Mouse (Mus musculus) macrophage (primary cell): ENCODE measurements around the gene Sec16a. TPM values are rescaled to one million over a fixed set of nuclear protein-coding genes. Genes with fewer than 3 reads are reported as not detected.

Source experiments
- H3K27ac ChIP-seq: fragments of 350-480 bp; formaldehyde crosslinking; 2 replicates; pipeline ENCODE4 v1.9.0; 2021
- H3K36me3 ChIP-seq: fragments of 350-480 bp; formaldehyde crosslinking; 2 replicates; pipeline ENCODE4 v1.9.0; 2021; ENCODE audit errors: inconsistent target
- H3K4me3 ChIP-seq: fragments of 350-480 bp; formaldehyde crosslinking; 2 replicates; pipeline ENCODE4 v1.9.0; 2021; ENCODE audit errors: inconsistent target
- H3K79me2 ChIP-seq: fragments of 350-480 bp; formaldehyde crosslinking; 2 replicates; pipeline ENCODE4 v1.9.0; 2021; ENCODE audit errors: inconsistent target
- WGBS: methylation state at CpG from one replicate; pipeline ENCODE4 v1.1.7; 2026; ENCODE audit warnings: inconsistent platforms; ENCODE audit not compliant: missing documents; 5-methylcytosine and 5-hydroxymethylcytosine counted together
- polyA plus RNA-seq: library from polyadenylated mRNA; stranded (reverse); fragments of 250-400 nt; gene quantifications from 3 replicates; pipeline ENCODE4 v1.2.4, GENCODE M21; 2018; ENCODE audit warnings: inconsistent platforms

The Sec16a gene
- polyA plus RNA-seq, 1 experiment from 2014 or later, result 46.9 TPM

- Histone ChIP-seq H3K4me3 (no peak overlapping the region), H3K36me3 (peaks cover 48% of the 10 kb centered on the region), H3K27ac (no peak overlapping the region), H3K79me2 (peaks cover 8% of the 10 kb centered on the region; the same call in 1 of the 2 replicates)
- WGBS, result 90% methylated on average over 10 of the region's 10 CpGs
Observed at GRCm38 (mm10) chr2:26364738-26365465, 80.1 kb downstream of the Sec16a start.

GRCm38 (mm10) chr2:26363481-26363880, 81.5 kb downstream of the Sec16a start:
- Histone ChIP-seq H3K36me3 (peaks cover 34% of the 10 kb centered on the region), H3K79me2 (peaks cover 22% of the 10 kb centered on the region), H3K27ac (no peak overlapping the region), H3K4me3 (no peak overlapping the region)
- 95% methylated on average over 5 of the region's 5 CpGs for WGBS

DNA sequence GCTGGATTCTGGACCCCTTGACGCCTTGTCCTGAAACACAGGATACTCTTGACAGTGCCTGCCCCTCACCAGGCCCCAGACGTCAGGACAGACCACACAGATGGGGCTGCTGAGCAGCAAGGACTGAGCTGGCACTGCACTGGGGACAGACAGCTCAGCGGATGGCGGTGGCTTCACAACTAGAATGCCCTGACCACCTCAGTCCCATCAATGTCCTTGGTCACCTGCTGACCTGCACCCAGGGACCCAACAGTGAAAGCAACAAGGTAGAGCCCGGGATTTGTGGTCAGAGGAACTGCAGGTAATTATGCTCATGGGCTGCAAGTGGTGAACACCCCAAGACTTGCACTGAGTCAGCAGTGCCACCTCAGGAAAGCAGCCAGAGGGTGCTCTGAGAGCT, 82.0 kb downstream of the Sec16a start:
- peaks cover 24% of the 10 kb centered on the region for H3K79me2 ChIP-seq
- peaks cover 32% of the 10 kb centered on the region for H3K36me3 ChIP-seq
- WGBS, result 85% methylated on average over 5 of the region's 5 CpGs
- H3K27ac ChIP-seq, result no peak overlapping the region
- no peak overlapping the region for H3K4me3 ChIP-seq

DNA sequence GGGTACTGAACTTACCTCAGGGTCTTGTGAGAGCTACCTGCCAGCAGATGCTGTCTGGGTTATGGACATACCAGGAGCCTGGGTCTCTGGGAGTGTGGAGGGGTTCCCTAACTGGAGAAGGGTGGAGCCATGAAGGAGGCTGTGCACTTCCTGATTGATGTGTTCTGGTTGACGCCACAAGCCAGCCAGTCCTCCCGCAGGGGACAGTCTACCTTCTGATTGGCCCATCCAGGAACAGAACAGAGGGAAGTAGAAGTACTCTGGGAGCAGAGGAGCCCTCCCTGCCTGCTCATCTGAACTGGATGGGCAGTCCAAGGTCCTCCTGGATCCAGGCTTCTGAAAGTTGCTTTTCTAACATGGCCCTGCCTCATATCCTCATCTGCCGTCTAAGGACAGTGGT, 84.2 kb downstream of the Sec16a start, which contains the start of gene Card9:
Card9 (minus strand) TSS at position 147 of the 400 bp plus-strand sequence.
- 9% methylated on average over 3 of the region's 3 CpGs for WGBS
- Histone ChIP-seq H3K36me3 (peaks cover 22% of the 10 kb centered on the region), H3K4me3 (peak within 1 kb of the TSS; percentile 80), H3K79me2 (peaks cover 24% of the 10 kb centered on the region), H3K27ac (peak within 1 kb of the TSS; percentile 80)

GRCm38 (mm10) chr2:26359983-26360382, 85.0 kb downstream of the Sec16a start:
- Histone ChIP-seq H3K4me3 (peak overlapping the region; percentile 80), H3K27ac (peak overlapping the region; percentile 80)
- 0% methylated on average over 6 of the region's 6 CpGs for WGBS

More at GRCm38 (mm10) chr2:26359983-26360382, 85.0 kb downstream of the Sec16a start:
- Histone ChIP-seq H3K79me2 (peaks cover 24% of the 10 kb centered on the region), H3K36me3 (peaks cover 21% of the 10 kb centered on the region)

Other genes with a start within 250 kb of the Sec16a start
- not detected in 3 replicates for gene Lhx3, start 236.9 kb downstream of the Sec16a start, polyA plus RNA-seq
- 3.6 to 10.0 TPM (median 4.6 TPM) in 3 replicates for gene Qsox2, start 207.7 kb downstream of the Sec16a start, polyA plus RNA-seq
- not detected in 3 replicates for gene Ccdc187, start 150.7 kb downstream of the Sec16a start, polyA plus RNA-seq
- gene Gpsm1, start 129.7 kb downstream of the Sec16a start, polyA plus RNA-seq, result 2.2 to 4.5 TPM (median 2.4 TPM) in 3 replicates
- 8.0 to 12.6 TPM (median 11.1 TPM) in 3 replicates for gene Dnlz, start 93.1 kb downstream of the Sec16a start, polyA plus RNA-seq
- gene Card9, start 84.3 kb downstream of the Sec16a start, polyA plus RNA-seq, result 18.0 to 43.4 TPM (median 33.0 TPM) in 3 replicates
- 6.3 to 12.1 TPM (median 9.3 TPM) in 3 replicates for gene Snapc4, start 64.6 kb downstream of the Sec16a start, polyA plus RNA-seq
- 47.5 to 55.2 TPM (median 47.7 TPM) in 3 replicates for gene Entr1, start 55.9 kb downstream of the Sec16a start, polyA plus RNA-seq
- gene Pmpca, start 55.9 kb downstream of the Sec16a start, polyA plus RNA-seq, result 35.0 to 66.1 TPM (median 49.1 TPM) in 3 replicates
- gene Inpp5e, start 36.0 kb downstream of the Sec16a start, polyA plus RNA-seq, result 7.1 to 9.4 TPM (median 9.3 TPM) in 3 replicates
- 7.4 to 12.5 TPM (median 11.5 TPM) in 3 replicates for gene Notch1, start 71.4 kb upstream of the Sec16a start, polyA plus RNA-seq
- gene Egfl7, start 134.8 kb upstream of the Sec16a start, polyA plus RNA-seq, result 0.33 to 1.4 TPM (median 1.2 TPM) in 3 replicates
- gene Gm20532, start 141.4 kb upstream of the Sec16a start, polyA plus RNA-seq, result 0.22 TPM in 1 of 3 replicates, not detected in the others
- gene Agpat2, start 159.2 kb upstream of the Sec16a start, polyA plus RNA-seq, result 26.9 to 35.7 TPM (median 35.5 TPM) in 3 replicates
- gene Fam69b, start 183.2 kb upstream of the Sec16a start, polyA plus RNA-seq, result 0.51 TPM in 1 of 3 replicates, not detected in the others
- not detected in 3 replicates for gene Lcn4, start 226.1 kb upstream of the Sec16a start, polyA plus RNA-seq